Mouse (Mus musculus) urinary bladder, postnatal 25 days (tissue): ENCODE results near the gene 4921509C19Rik.
"Not testable (repeated sequence)": the region's sequence is repeated elsewhere in the genome, so short reads cannot be mapped to it uniquely, and the experiment has no call there.

ENCODE experiments used
- DNase-seq: peaks from one replicate; pipeline ENCODE4 v3.0.0; 2022; ENCODE audit warnings: low spot score

4921509C19Rik gene

GRCm38 (mm10) chr2:151476053-151476452, at the start of gene 4921509C19Rik:
TSS of gene 4921509C19Rik (minus strand) at chr2:151476153.
- not testable (repeated sequence) for DNase-seq

GRCm38 (mm10) chr2:151525520-151525919, 49.6 kb upstream of the 4921509C19Rik start:
- DNase-seq = no peak

GRCm38 (mm10) chr2:151524324-151525041, 48.5 kb upstream of the 4921509C19Rik start:
- no peak for DNase-seq

- DNase-seq = no peak
Observed at GRCm38 (mm10) chr2:151519000-151519399, 43.0 kb upstream of the 4921509C19Rik start.

GRCm38 (mm10) chr2:151513525-151514285, 37.8 kb upstream of the 4921509C19Rik start:
- no peak for DNase-seq

- no peak for DNase-seq
Observed at GRCm38 (mm10) chr2:151512199-151512598, 36.2 kb upstream of the 4921509C19Rik start.

- DNase-seq = no peak
Observed at GRCm38 (mm10) chr2:151504226-151504625, 28.3 kb upstream of the 4921509C19Rik start.

- no peak for DNase-seq
Observed at GRCm38 (mm10) chr2:151500442-151501007, 24.6 kb upstream of the 4921509C19Rik start.

GRCm38 (mm10) chr2:151498358-151498757, 22.4 kb upstream of the 4921509C19Rik start:
- DNase-seq = no peak

GRCm38 (mm10) chr2:151494035-151494803, 18.3 kb upstream of the 4921509C19Rik start, which contains the start of gene Nsfl1c:
TSS of gene Nsfl1c (plus strand) at chr2:151494182.
- DNase-seq = peak; percentile 97

GRCm38 (mm10) chr2:151486496-151486895, 10.5 kb upstream of the 4921509C19Rik start:
- DNase-seq = no peak

- DNase-seq = not testable (repeated sequence)
Observed at GRCm38 (mm10) chr2:151434971-151435370, 41.0 kb downstream of the 4921509C19Rik start.

GRCm38 (mm10) chr2:151434203-151434602, 41.8 kb downstream of the 4921509C19Rik start:
- DNase-seq = not testable (repeated sequence)
